ENCODE assay signal across 17 mouse cellular contexts in the genomic region with DNA sequence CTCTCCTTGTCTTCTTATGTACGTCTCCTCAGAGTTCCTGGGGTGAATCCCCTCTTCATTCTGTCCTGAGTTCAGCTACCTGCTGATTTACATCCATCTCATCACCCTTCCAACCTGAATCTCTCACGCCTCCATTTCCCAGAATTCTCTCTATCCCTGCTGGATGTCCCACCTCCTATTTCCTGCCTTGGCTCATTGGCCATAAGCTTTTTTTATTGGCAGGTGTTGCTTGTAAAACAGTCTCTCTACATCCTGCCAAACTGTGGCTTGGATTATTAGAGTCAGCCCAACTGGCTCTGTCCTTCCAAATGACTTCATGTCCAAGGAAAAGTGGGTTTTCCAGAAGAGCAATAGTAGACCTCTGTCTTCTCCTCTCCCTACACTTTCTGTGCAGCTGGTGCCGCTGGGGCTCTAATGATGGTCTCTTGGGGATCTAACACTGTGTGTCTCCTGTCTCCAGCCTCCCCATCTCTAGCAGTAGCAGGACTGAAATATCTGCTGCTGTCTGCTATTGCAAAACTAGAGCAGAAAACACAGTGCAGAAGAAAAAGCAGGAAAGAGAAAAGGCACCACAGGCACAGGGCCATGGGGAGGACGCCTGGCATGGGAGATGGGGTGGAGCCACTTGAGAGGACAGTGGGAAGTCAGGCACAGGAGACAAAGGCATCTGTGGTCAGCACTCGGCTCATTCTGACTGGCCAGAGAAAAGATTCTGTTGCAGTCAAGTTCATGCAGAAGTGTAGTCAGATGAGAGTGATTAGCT.
DNase-seq lines count a peak whose midpoint lies in the region; ATAC-seq and TF ChIP-seq lines count a peak whose summit lies in the region.
"Had no signal": no experiment of that assay in that cellular context is flagged by ENCODE, and none has a peak within 500 bp of the region (broad histone marks: within the 10 kb centered on the region; RNA-seq: fewer than 3 reads in every experiment).

No protein-coding gene starts in this region.

- H3K4me3 ChIP-seq in gastrocnemius, adult 2 months: no peak overlapping the region
- H3K4me3 ChIP-seq in midbrain, embryonic 15.5 days: no peak overlapping the region
- H3K4me3 ChIP-seq: embryonic facial prominence, embryonic 13.5 days; kidney, embryonic 15.5 days; limb, embryonic 15.5 days; liver, embryonic 15.5 days had no signal

- 80% methylated on average over 5 of the region's 5 CpGs for WGBS in midbrain, embryonic 15.5 days

- intact Hi-C loops in heart, postnatal 36 days (cut with DNase I): loop anchor here (1.0 kb wide), 1 partner anchor 8 kb away; no protein-coding TSS in a partner anchor
- intact Hi-C loops in gastrocnemius, adult 2 months (cut with DNase I): no loop called here

- H3K9ac ChIP-seq in midbrain, embryonic 15.5 days: no peak overlapping the region
- H3K9ac ChIP-seq: embryonic facial prominence, embryonic 13.5 days; kidney, embryonic 15.5 days; limb, embryonic 15.5 days; liver, embryonic 15.5 days had no signal

- H3K36me3 ChIP-seq in midbrain, embryonic 15.5 days (replicated peaks): no peaks in the 10 kb centered on the region
- H3K36me3 ChIP-seq: embryonic facial prominence, embryonic 13.5 days; kidney, embryonic 15.5 days; limb, embryonic 15.5 days; liver, embryonic 15.5 days had no signal

- H3K27me3 ChIP-seq in midbrain, embryonic 15.5 days (replicated peaks): no peaks in the 10 kb centered on the region
- H3K27me3 ChIP-seq: embryonic facial prominence, embryonic 13.5 days; kidney, embryonic 15.5 days; limb, embryonic 15.5 days; liver, embryonic 15.5 days had no signal

- peak overlapping the region; percentile 43 for H3K27ac ChIP-seq in gastrocnemius, adult 2 months
- H3K27ac ChIP-seq in midbrain, embryonic 15.5 days: no peak overlapping the region
- H3K27ac ChIP-seq: embryonic facial prominence, embryonic 13.5 days; kidney, embryonic 15.5 days; limb, embryonic 15.5 days; liver, embryonic 15.5 days had no signal

- no peak overlapping the region for H3K4me2 ChIP-seq in midbrain, embryonic 15.5 days
- H3K4me2 ChIP-seq: embryonic facial prominence, embryonic 13.5 days; kidney, embryonic 15.5 days; limb, embryonic 15.5 days; liver, embryonic 15.5 days had no signal

- no peaks in the 10 kb centered on the region for H3K4me1 ChIP-seq in midbrain, embryonic 15.5 days
- H3K4me1 ChIP-seq: liver, embryonic 15.5 days had no signal

- DNase-seq in heart, adult 18-20 months: peak; percentile 57 to 67
- DNase-seq in heart, postnatal 36 days: no peak
- DNase-seq in lung, postnatal 10 days: peak; percentile 62
- DNase-seq in lung, postnatal 36 days: no peak
- DNase-seq in NIH3T3 (ENCODE audit: low read depth): peak; percentile 13
- peak; percentile 74 for DNase-seq in gastrocnemius, adult 2 months
- DNase-seq: retina, postnatal 1 day; thymus, adult 2 months had no signal

- no peak for TF ChIP-seq CTCF in gastrocnemius, adult 2 months (IDR thresholded peaks at IDR 0.05)

- no peaks in the 10 kb centered on the region for H3K9me3 ChIP-seq in midbrain, embryonic 15.5 days
- H3K9me3 ChIP-seq: embryonic facial prominence, embryonic 13.5 days; kidney, embryonic 15.5 days; limb, embryonic 15.5 days; liver, embryonic 15.5 days had no signal

- ATAC-seq in midbrain, embryonic 15.5 days (replicated peaks): no peak
- ATAC-seq: forebrain, embryonic 14.5 days; hindbrain, embryonic 16.5 days; intestine, embryonic 16.5 days; midbrain, embryonic 16.5 days had no signal

Comparison
In these comparisons a context has a peak if more than half of its experiments do, and no peak if none do; other contexts are left out.
1. DNase-seq: peak in heart, adult 18-20 months (2 of 2), lung, postnatal 10 days (single experiment), NIH3T3 (single experiment) and gastrocnemius, adult 2 months (single experiment); none in heart, postnatal 36 days (0 of 2) and lung, postnatal 36 days (single experiment).